Mouse (Mus musculus): ENCODE results near the gene Trp53rka. TPM values are rescaled to one million over a fixed set of nuclear protein-coding genes. Genes with fewer than 3 reads are reported as not detected.

Gene Trp53rka
- polyA plus RNA-seq, 1 experiment, result 21.8 TPM

GRCm38 (mm10) chr2:165482003-165482402 is 11.1 kb downstream of the Trp53rka start:
- no peak for TF ChIP-seq MYOD1 (IDR thresholded peaks at IDR 0.05; ENCODE audit: control insufficient read depth, insufficient read length, low read depth)
- TF ChIP-seq MYOG (IDR thresholded peaks at IDR 0.05; ENCODE audit: control insufficient read depth, extremely low read depth, insufficient read length), result no peak
- TF ChIP-seq MAX (IDR thresholded peaks at IDR 0.05), result no peak
- no peak for TF ChIP-seq FOSL1 (IDR thresholded peaks at IDR 0.05; ENCODE audit: insufficient read depth, low read length, poor library complexity, severe bottlenecking)
- TF ChIP-seq USF1 (IDR thresholded peaks at IDR 0.05; ENCODE audit: low read depth), result no peak
- no peak for TF ChIP-seq CTCF (IDR thresholded peaks at IDR 0.05; ENCODE audit: control insufficient read depth, insufficient read depth, insufficient read length)
- no peak for TF ChIP-seq CEBPB (IDR thresholded peaks at IDR 0.05; ENCODE audit: low read depth)
- H3K79me3 ChIP-seq (ENCODE audit: low read depth), result no peaks in the 10 kb centered on the region
- no peaks in the 10 kb centered on the region for H3K36me3 ChIP-seq (ENCODE audit: control insufficient read depth, insufficient read depth)
- no peak overlapping the region for H3ac ChIP-seq (ENCODE audit: control insufficient read depth, insufficient read length, low read depth)
- H3K27me3 ChIP-seq (ENCODE audit: control insufficient read depth, insufficient read depth, insufficient read length), result peaks cover 9% of the 10 kb centered on the region
- no peaks in the 10 kb centered on the region for H3K79me2 ChIP-seq (ENCODE audit: control insufficient read depth, insufficient read depth)
- no peak overlapping the region for H3K4me3 ChIP-seq (ENCODE audit: insufficient read depth, poor library complexity, severe bottlenecking)

DNA sequence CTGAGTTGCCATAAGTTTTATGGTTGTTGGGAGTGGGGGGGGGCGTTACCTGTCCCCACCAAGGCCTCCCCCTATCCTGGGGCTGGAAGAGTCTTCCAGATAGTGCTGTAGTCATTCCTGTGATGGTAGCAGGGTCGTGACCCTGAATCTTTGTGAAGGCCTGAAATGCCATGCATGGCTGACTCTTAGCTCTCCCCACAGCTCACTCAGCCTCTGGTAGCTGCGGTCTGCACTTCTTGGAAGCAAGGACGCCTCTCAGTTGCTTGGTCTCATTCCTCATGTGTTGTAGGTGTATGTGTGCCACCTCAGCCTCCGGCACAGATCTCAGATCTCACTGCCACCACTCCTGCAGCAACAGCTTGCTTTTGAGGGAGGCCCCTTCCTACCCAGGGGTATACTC is 17.3 kb downstream of the Trp53rka start:
- TF ChIP-seq MYOG (IDR thresholded peaks at IDR 0.05; ENCODE audit: control insufficient read depth, extremely low read depth, insufficient read length) (no peak), MAX (IDR thresholded peaks at IDR 0.05) (no peak), FOSL1 (IDR thresholded peaks at IDR 0.05; ENCODE audit: insufficient read depth, low read length, poor library complexity, severe bottlenecking) (no peak), USF1 (IDR thresholded peaks at IDR 0.05; ENCODE audit: low read depth) (no peak), CEBPB (IDR thresholded peaks at IDR 0.05; ENCODE audit: low read depth) (no peak), CTCF (IDR thresholded peaks at IDR 0.05; ENCODE audit: control insufficient read depth, insufficient read depth, insufficient read length) (no peak), MYOD1 (IDR thresholded peaks at IDR 0.05; ENCODE audit: control insufficient read depth, insufficient read length, low read depth) (no peak)
- Histone ChIP-seq H3K79me3 (ENCODE audit: low read depth) (no peaks in the 10 kb centered on the region), H3K79me2 (ENCODE audit: control insufficient read depth, insufficient read depth) (no peaks in the 10 kb centered on the region), H3ac (ENCODE audit: control insufficient read depth, insufficient read length, low read depth) (no peak overlapping the region), H3K36me3 (ENCODE audit: control insufficient read depth, insufficient read depth) (no peaks in the 10 kb centered on the region), H3K27me3 (ENCODE audit: control insufficient read depth, insufficient read depth, insufficient read length) (peaks cover 58% of the 10 kb centered on the region), H3K4me3 (ENCODE audit: insufficient read depth, poor library complexity, severe bottlenecking) (no peak overlapping the region)

- Histone ChIP-seq H3K79me3 (ENCODE audit: low read depth) (no peaks in the 10 kb centered on the region), H3ac (ENCODE audit: control insufficient read depth, insufficient read length, low read depth) (no peak overlapping the region), H3K79me2 (ENCODE audit: control insufficient read depth, insufficient read depth) (no peaks in the 10 kb centered on the region), H3K4me3 (ENCODE audit: insufficient read depth, poor library complexity, severe bottlenecking) (no peak overlapping the region), H3K27me3 (ENCODE audit: control insufficient read depth, insufficient read depth, insufficient read length) (peaks cover 58% of the 10 kb centered on the region), H3K36me3 (ENCODE audit: control insufficient read depth, insufficient read depth) (no peaks in the 10 kb centered on the region)
- no peak for TF ChIP-seq MAX (IDR thresholded peaks at IDR 0.05)
- no peak for TF ChIP-seq FOSL1 (IDR thresholded peaks at IDR 0.05; ENCODE audit: insufficient read depth, low read length, poor library complexity, severe bottlenecking)
- TF ChIP-seq CEBPB (IDR thresholded peaks at IDR 0.05; ENCODE audit: low read depth), result no peak
- no peak for TF ChIP-seq USF1 (IDR thresholded peaks at IDR 0.05; ENCODE audit: low read depth)
- TF ChIP-seq MYOD1 (IDR thresholded peaks at IDR 0.05; ENCODE audit: control insufficient read depth, insufficient read length, low read depth), result no peak
- no peak for TF ChIP-seq CTCF (IDR thresholded peaks at IDR 0.05; ENCODE audit: control insufficient read depth, insufficient read depth, insufficient read length)
- no peak for TF ChIP-seq MYOG (IDR thresholded peaks at IDR 0.05; ENCODE audit: control insufficient read depth, extremely low read depth, insufficient read length)
Observed at GRCm38 (mm10) chr2:165475412-165475811, 17.7 kb downstream of the Trp53rka start.

DNA sequence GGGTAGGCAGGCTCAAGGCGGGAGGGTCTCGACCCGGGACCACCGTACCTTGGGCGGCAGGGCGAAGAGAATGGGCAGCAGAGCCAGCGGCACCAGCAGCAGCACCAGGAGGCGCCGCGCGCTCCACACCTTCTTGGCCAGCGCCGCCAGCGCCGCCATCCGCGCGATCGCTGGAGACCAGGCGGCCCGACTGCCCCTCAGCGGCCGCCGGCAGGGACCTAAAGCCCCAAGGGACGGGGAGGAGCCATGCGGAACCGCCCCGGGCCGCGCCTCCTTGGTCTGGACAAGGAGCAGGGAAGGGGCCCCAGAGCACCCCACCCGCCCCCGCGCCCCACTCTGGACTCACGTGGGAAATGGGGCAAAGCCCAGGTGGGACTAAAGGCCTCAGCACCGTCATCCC is 20.1 kb downstream of the Trp53rka start, which contains the start of gene Slc13a3:
TSS of gene Slc13a3 (minus strand) at position 228 of the 400 bp plus-strand sequence.
- Histone ChIP-seq H3K4me3 (ENCODE audit: insufficient read depth, poor library complexity, severe bottlenecking) (no peak within 1 kb of the TSS), H3K27me3 (ENCODE audit: control insufficient read depth, insufficient read depth, insufficient read length) (peaks cover 81% of the 10 kb centered on the region)

DNA sequence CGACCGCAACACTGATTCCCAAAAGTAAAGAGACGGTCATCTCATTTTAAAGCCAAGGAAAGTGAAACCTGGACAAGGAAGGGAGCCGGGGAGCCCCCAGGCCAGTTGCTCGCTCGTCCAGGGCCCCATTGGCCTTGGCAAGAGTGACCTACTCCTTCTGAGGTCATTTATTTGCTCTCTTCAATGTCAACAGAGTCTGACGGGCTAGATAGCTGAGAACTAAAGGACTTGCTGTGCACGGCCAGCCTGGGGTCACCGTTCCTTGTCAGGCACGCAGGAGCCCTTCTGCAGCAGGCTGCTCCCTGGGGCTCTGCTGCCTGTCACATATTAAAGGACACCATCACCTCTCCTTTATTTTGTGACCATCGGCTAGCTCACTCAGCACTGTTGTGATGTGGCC is 21.2 kb downstream of the Trp53rka start:
- Histone ChIP-seq H3K79me2 (ENCODE audit: control insufficient read depth, insufficient read depth) (no peaks in the 10 kb centered on the region), H3K36me3 (ENCODE audit: control insufficient read depth, insufficient read depth) (no peaks in the 10 kb centered on the region), H3K79me3 (ENCODE audit: low read depth) (no peaks in the 10 kb centered on the region), H3ac (ENCODE audit: control insufficient read depth, insufficient read length, low read depth) (no peak overlapping the region), H3K4me3 (ENCODE audit: insufficient read depth, poor library complexity, severe bottlenecking) (no peak overlapping the region), H3K27me3 (ENCODE audit: control insufficient read depth, insufficient read depth, insufficient read length) (peaks cover 91% of the 10 kb centered on the region)
- TF ChIP-seq USF1 (IDR thresholded peaks at IDR 0.05; ENCODE audit: low read depth) (no peak), MYOG (IDR thresholded peaks at IDR 0.05; ENCODE audit: control insufficient read depth, extremely low read depth, insufficient read length) (no peak), FOSL1 (IDR thresholded peaks at IDR 0.05; ENCODE audit: insufficient read depth, low read length, poor library complexity, severe bottlenecking) (no peak), MAX (IDR thresholded peaks at IDR 0.05) (no peak), CTCF (IDR thresholded peaks at IDR 0.05; ENCODE audit: control insufficient read depth, insufficient read depth, insufficient read length) (no peak), MYOD1 (IDR thresholded peaks at IDR 0.05; ENCODE audit: control insufficient read depth, insufficient read length, low read depth) (no peak), CEBPB (IDR thresholded peaks at IDR 0.05; ENCODE audit: low read depth) (no peak)

More for the DNA sequence above, 20.1 kb downstream of the Trp53rka start, which contains the start of gene Slc13a3:
- TF ChIP-seq CEBPB (IDR thresholded peaks at IDR 0.05; ENCODE audit: low read depth), result no peak
- TF ChIP-seq MYOG (IDR thresholded peaks at IDR 0.05; ENCODE audit: control insufficient read depth, extremely low read depth, insufficient read length), result no peak
- TF ChIP-seq MYOD1 (IDR thresholded peaks at IDR 0.05; ENCODE audit: control insufficient read depth, insufficient read length, low read depth), result no peak
- TF ChIP-seq FOSL1 (IDR thresholded peaks at IDR 0.05; ENCODE audit: insufficient read depth, low read length, poor library complexity, severe bottlenecking), result no peak
- no peak for TF ChIP-seq USF1 (IDR thresholded peaks at IDR 0.05; ENCODE audit: low read depth)
- no peak for TF ChIP-seq MAX (IDR thresholded peaks at IDR 0.05)
- Histone ChIP-seq H3ac (ENCODE audit: control insufficient read depth, insufficient read length, low read depth) (no peak within 1 kb of the TSS), H3K79me3 (ENCODE audit: low read depth) (no peaks in the 10 kb centered on the region), H3K79me2 (ENCODE audit: control insufficient read depth, insufficient read depth) (no peaks in the 10 kb centered on the region), H3K36me3 (ENCODE audit: control insufficient read depth, insufficient read depth) (no peaks in the 10 kb centered on the region)

GRCm38 (mm10) chr2:165470167-165470566 is 23.0 kb downstream of the Trp53rka start:
- no peak overlapping the region for H3K4me3 ChIP-seq (ENCODE audit: insufficient read depth, poor library complexity, severe bottlenecking)
- H3ac ChIP-seq (ENCODE audit: control insufficient read depth, insufficient read length, low read depth), result no peak overlapping the region
- no peaks in the 10 kb centered on the region for H3K79me2 ChIP-seq (ENCODE audit: control insufficient read depth, insufficient read depth)
- H3K27me3 ChIP-seq (ENCODE audit: control insufficient read depth, insufficient read depth, insufficient read length), result peaks cover 94% of the 10 kb centered on the region
- TF ChIP-seq FOSL1 (IDR thresholded peaks at IDR 0.05; ENCODE audit: insufficient read depth, low read length, poor library complexity, severe bottlenecking) (no peak), MYOD1 (IDR thresholded peaks at IDR 0.05; ENCODE audit: control insufficient read depth, insufficient read length, low read depth) (no peak), MAX (IDR thresholded peaks at IDR 0.05) (no peak), USF1 (IDR thresholded peaks at IDR 0.05; ENCODE audit: low read depth) (no peak), CEBPB (IDR thresholded peaks at IDR 0.05; ENCODE audit: low read depth) (no peak), MYOG (IDR thresholded peaks at IDR 0.05; ENCODE audit: control insufficient read depth, extremely low read depth, insufficient read length) (no peak), CTCF (IDR thresholded peaks at IDR 0.05; ENCODE audit: control insufficient read depth, insufficient read depth, insufficient read length) (no peak)
- H3K36me3 ChIP-seq (ENCODE audit: control insufficient read depth, insufficient read depth), result no peaks in the 10 kb centered on the region
- H3K79me3 ChIP-seq (ENCODE audit: low read depth), result no peaks in the 10 kb centered on the region

All from C2C12 (cell line).